Mouse (Mus musculus) lung, postnatal 0 days (tissue): ENCODE measurements around the gene Defb30. TPM values are rescaled to one million over a fixed set of nuclear protein-coding genes. Genes with fewer than 3 reads are reported as not detected.
A peak's percentile ranks its signal among the peaks of the same experiment; 100 is the strongest.

Experiments
- ATAC-seq: fragments of 200-750 bp; cut with Nextera tagmentation; 2 replicates; pipeline ENCODE4 v1.8.0; 2017; ENCODE audit warnings: moderate library complexity
- DNase-seq: peaks from one replicate; pipeline ENCODE4 v3.0.0-alpha.2; 2016; ENCODE audit warnings: low spot score
- H3K27ac ChIP-seq: fragments of 300-500 bp; sonication (generic); 2 replicates; pipeline ENCODE4 v1.5.1; 2014; ENCODE audit warnings: antibody characterized with exemption, mild to moderate bottlenecking, low read length, mixed read lengths
- H3K27me3 ChIP-seq: fragments of 300-500 bp; sonication (generic); replicated peaks from 2 replicates; pipeline ENCODE4 v1.6.1; 2014; ENCODE audit warnings: low read length, mixed read lengths; ENCODE audit not compliant: insufficient read depth
- H3K36me3 ChIP-seq: fragments of 300-500 bp; sonication (generic); 2 replicates; pipeline ENCODE4 v1.6.1; 2014; ENCODE audit warnings: low read length, mixed read lengths; ENCODE audit not compliant: insufficient read depth
- H3K4me1 ChIP-seq: fragments of 300-500 bp; sonication (generic); 2 replicates; pipeline ENCODE4 v1.6.1; 2014; ENCODE audit warnings: antibody characterized with exemption, low read depth, low read length, mixed read lengths; ENCODE audit not compliant: insufficient read depth
- H3K4me2 ChIP-seq: fragments of 300-500 bp; sonication (generic); replicated peaks from 2 replicates; pipeline ENCODE4 v1.6.1; 2014; ENCODE audit warnings: low read depth, mild to moderate bottlenecking, low read length, moderate library complexity, mixed read lengths
- H3K4me3 ChIP-seq: fragments of 300-500 bp; sonication (generic); 2 replicates; pipeline ENCODE4 v1.5.1; 2014; ENCODE audit warnings: low read depth, low read length
- H3K9ac ChIP-seq: fragments of 300-500 bp; sonication (generic); replicated peaks from 2 replicates; pipeline ENCODE4 v1.6.1; 2014; ENCODE audit warnings: low read depth, mild to moderate bottlenecking
- H3K9me3 ChIP-seq: fragments of 300-500 bp; sonication (generic); 2 replicates; pipeline ENCODE4 v1.6.1; 2016; ENCODE audit warnings: low read length, mixed read lengths
- CTCF ChIP-seq: IDR thresholded peaks from 2 replicates; pipeline ENCODE4 v1.5.1; 2016; ENCODE audit warnings: antibody characterized with exemption, mild to moderate bottlenecking
- EP300 ChIP-seq: IDR thresholded peaks from 2 replicates; pipeline ENCODE4 v1.6.1; 2016; ENCODE audit warnings: antibody characterized with exemption, mild to moderate bottlenecking, control low read depth
- WGBS: fragments of 180-500 bp; shearing (Covaris S2); extraction: QIAGEN DNeasy Blood & Tissue Kit; methylation state at CpG from one replicate; pipeline ENCODE4 v1.1.7; 2014; 5-methylcytosine and 5-hydroxymethylcytosine counted together
- polyA plus RNA-seq: library from polyadenylated mRNA; unstranded; fragments of >200 nt; fragmentation: Nextera tagmentation; extraction: Ambion mirVana; gene quantifications from 2 replicates; pipeline ENCODE4 v1.2.1, GENCODE M21; 2015

Gene Defb30
- polyA plus RNA-seq, 1 experiment from 2014 or later: not detected

DNA sequence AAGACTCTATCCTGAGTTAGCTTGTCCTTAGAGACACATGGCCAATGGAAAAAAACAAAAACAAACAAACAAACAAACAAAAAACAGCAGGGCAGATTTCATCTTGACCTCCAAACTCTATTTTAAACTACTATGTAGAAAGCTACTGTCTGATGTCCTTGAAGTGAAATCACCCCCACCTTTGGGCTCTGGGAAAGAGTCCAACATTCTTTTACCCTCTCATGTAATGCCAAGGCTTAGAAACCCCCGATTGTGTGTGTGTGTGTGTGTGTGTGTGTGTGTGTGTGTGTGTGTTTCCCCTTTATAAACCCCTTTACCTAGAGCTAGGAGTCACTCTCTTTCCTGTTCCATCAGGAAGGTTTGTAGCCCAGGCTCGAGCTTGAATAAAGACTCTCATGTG, 47.2 kb downstream of the Defb30 start:
- Histone ChIP-seq H3K27ac (no peak overlapping the region), H3K9me3 (no peaks in the 10 kb centered on the region), H3K9ac (no peak overlapping the region), H3K4me3 (no peak overlapping the region), H3K36me3 (no peaks in the 10 kb centered on the region), H3K4me2 (no peak overlapping the region), H3K4me1 (no peaks in the 10 kb centered on the region), H3K27me3 (no peaks in the 10 kb centered on the region)
- no peak for TF ChIP-seq EP300
- 10% methylated on average over 2 of the region's 2 CpGs for WGBS
- DNase-seq: no peak
- no peak for ATAC-seq

DNA sequence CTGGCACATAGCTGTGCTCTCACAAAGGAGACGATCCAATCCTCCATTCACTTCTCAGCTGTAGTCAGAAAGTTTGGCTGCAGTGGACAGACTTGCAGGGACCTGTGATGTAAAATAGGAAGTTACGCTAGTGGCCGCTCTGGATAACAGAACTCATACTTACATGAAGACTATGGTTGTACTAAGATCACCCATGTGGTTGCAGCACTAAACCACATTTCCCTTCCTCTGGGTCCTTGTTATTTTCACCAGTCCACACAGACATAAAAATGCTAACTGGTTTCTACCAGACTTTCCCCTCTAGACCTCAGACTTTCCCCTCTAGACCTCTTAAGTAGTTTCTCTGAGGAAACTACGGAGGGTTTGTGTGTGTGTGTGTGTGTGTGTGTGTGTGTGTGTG, 50.8 kb downstream of the Defb30 start:
- WGBS: 81% methylated on average over 4 of the region's 4 CpGs
- H3K9me3 ChIP-seq: no peaks in the 10 kb centered on the region
- DNase-seq (no peak), ATAC-seq (no peak)
- no peaks in the 10 kb centered on the region for H3K27me3 ChIP-seq
- H3K4me2 ChIP-seq: no peak overlapping the region
- H3K9ac ChIP-seq: no peak overlapping the region
- H3K27ac ChIP-seq: no peak overlapping the region
- no peak for TF ChIP-seq CTCF
- TF ChIP-seq EP300: no peak
- H3K36me3 ChIP-seq: no peaks in the 10 kb centered on the region
- no peaks in the 10 kb centered on the region for H3K4me1 ChIP-seq
- no peak overlapping the region for H3K4me3 ChIP-seq

DNA sequence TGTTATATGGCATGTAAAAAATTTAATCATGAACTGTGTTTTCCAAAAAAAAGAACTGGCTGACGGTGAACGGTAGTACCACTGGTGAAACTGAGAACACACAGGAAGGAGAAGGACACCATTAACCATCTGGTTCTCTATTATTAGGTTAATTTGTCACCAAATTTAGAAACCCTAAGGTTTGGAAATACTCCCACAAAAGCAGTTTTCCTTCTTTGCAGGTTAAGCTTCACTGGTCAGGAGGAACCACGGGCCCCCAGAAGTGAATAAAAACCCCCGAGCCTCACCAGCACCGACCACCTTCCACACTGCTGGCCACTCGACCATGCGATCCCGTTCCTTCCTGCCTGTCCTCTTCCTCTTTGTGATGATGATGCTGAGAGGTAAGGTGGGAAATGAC, 52.0 kb downstream of the Defb30 start, which contains the start of gene Defb47:
Defb47 (plus strand) TSS at position 301 of the 400 bp plus-strand sequence.
- WGBS: 78% methylated on average over 8 of the region's 8 CpGs
- Histone ChIP-seq H3K9me3 (no peaks in the 10 kb centered on the region), H3K36me3 (no peaks in the 10 kb centered on the region), H3K9ac (no peak within 1 kb of the TSS), H3K27me3 (no peaks in the 10 kb centered on the region), H3K27ac (no peak within 1 kb of the TSS), H3K4me2 (no peak within 1 kb of the TSS), H3K4me3 (no peak within 1 kb of the TSS), H3K4me1 (no peaks in the 10 kb centered on the region)
- TF ChIP-seq EP300: no peak
- TF ChIP-seq CTCF: no peak
- no peak for DNase-seq
- no peak for ATAC-seq

- no peak for ATAC-seq
Observed at GRCm38 (mm10) chr14:62991849-62992510, 57.8 kb downstream of the Defb30 start.

DNA sequence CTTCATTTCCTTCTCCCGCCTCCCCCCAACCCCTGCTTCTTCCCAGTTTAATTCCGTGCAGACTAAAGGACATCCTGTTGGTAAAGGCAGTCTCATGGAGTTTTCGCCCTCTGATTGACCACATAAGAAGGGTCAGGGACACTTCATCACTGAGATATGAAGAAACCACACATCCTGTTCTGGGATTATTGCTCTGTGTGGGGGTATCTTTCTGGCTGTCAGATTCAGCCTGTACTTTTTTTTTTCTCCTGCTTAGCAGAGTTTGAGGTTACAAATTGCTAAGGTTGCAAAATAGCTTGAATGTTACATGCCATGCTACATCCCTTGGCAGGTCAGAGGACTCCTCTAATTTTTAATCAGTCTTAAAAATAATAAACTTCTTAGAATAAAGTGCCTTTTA, 58.5 kb downstream of the Defb30 start:
- peak; percentile 25 for DNase-seq
- H3K27me3 ChIP-seq: no peaks in the 10 kb centered on the region
- no peak overlapping the region for H3K9ac ChIP-seq
- no peaks in the 10 kb centered on the region for H3K9me3 ChIP-seq
- H3K27ac ChIP-seq: no peak overlapping the region
- no peaks in the 10 kb centered on the region for H3K4me1 ChIP-seq
- no peak overlapping the region for H3K4me2 ChIP-seq
- no peak for TF ChIP-seq CTCF
- no peak for TF ChIP-seq EP300
- WGBS: 38% methylated on average over 3 of the region's 3 CpGs
- no peak overlapping the region for H3K4me3 ChIP-seq
- ATAC-seq: 0 out of 2 replicates have a peak, but pooled peaks have one; percentile 26
- no peaks in the 10 kb centered on the region for H3K36me3 ChIP-seq

More at GRCm38 (mm10) chr14:62991849-62992510, 57.8 kb downstream of the Defb30 start:
- no peak for DNase-seq
- TF ChIP-seq EP300 (no peak), CTCF (no peak)
- WGBS: 69% methylated on average over 7 of the region's 7 CpGs
- H3K9me3 ChIP-seq: no peaks in the 10 kb centered on the region
- H3K4me1 ChIP-seq: no peaks in the 10 kb centered on the region
- no peak overlapping the region for H3K4me2 ChIP-seq
- no peak overlapping the region for H3K4me3 ChIP-seq
- H3K27ac ChIP-seq: no peak overlapping the region
- no peaks in the 10 kb centered on the region for H3K27me3 ChIP-seq
- no peaks in the 10 kb centered on the region for H3K36me3 ChIP-seq
- no peak overlapping the region for H3K9ac ChIP-seq

DNA sequence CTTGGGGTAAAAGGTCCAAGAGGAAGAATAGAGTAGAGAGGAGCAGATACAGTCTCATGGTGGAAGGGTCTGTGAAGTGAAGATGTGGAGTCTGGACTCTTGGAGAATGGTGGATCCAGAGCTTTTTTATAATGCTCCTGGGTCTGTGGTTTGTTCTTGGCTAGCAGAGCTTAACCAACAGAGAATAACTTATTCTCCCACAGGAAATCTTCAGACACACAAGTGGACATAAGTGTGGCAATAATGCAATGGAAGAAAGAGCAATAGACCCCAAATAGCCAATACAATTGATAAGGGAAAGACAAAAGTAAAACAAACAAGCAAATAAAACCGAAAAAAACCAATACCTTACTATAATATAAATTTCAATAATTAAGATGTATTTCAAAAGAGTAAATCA, 65.3 kb downstream of the Defb30 start, which contains the start of gene Defb48:
Defb48 (minus strand) TSS at position 101 of the 400 bp plus-strand sequence.
- Histone ChIP-seq H3K36me3 (no peaks in the 10 kb centered on the region), H3K4me2 (no peak within 1 kb of the TSS), H3K27me3 (no peaks in the 10 kb centered on the region), H3K4me1 (no peaks in the 10 kb centered on the region), H3K4me3 (no peak within 1 kb of the TSS), H3K9me3 (no peaks in the 10 kb centered on the region), H3K27ac (no peak within 1 kb of the TSS), H3K9ac (no peak within 1 kb of the TSS)
- WGBS: 58% methylated on average over 1 of the region's 1 CpGs
- DNase-seq (no peak), ATAC-seq (no peak)
- TF ChIP-seq EP300 (no peak), CTCF (no peak)

Other genes starting within 250 kb of the Defb30 start
- gene Wdfy2, start 212.3 kb downstream of the Defb30 start, polyA plus RNA-seq: 3.4 and 3.5 TPM in 2 replicates
- not detected in 2 replicates for gene Defb48, start 65.5 kb downstream of the Defb30 start, polyA plus RNA-seq
- gene Defb47, start 51.9 kb downstream of the Defb30 start, polyA plus RNA-seq: not detected in 2 replicates
- not detected in 2 replicates for gene Defb43, start 38.2 kb downstream of the Defb30 start, polyA plus RNA-seq
- gene Defb42, start 3.0 kb downstream of the Defb30 start, polyA plus RNA-seq: not detected in 2 replicates